Mouse (Mus musculus): ENCODE measurements around the gene T2. TPM values are rescaled to one million over a fixed set of nuclear protein-coding genes. Genes with fewer than 3 reads are reported as not detected.

The T2 gene
- polyA plus RNA-seq, 1 experiment from 2014 or later, result 0.46 TPM

GRCm38 (mm10) chr17:8351088-8351487, 4.7 kb upstream of the T2 start:
- Histone ChIP-seq H3K9ac (ENCODE audit: low read depth, low read length) (no peak overlapping the region), H3K4me3 (ENCODE audit: low read depth, low read length) (no peak overlapping the region), H3K4me2 (ENCODE audit: low read depth, low read length) (no peak overlapping the region), H3K27me3 (replicated peaks; ENCODE audit: control insufficient read depth, insufficient read depth, low read length) (no peaks in the 10 kb centered on the region), H3K36me3 (ENCODE audit: control insufficient read depth, insufficient read depth, low read length) (no peaks in the 10 kb centered on the region), H3K9me3 (ENCODE audit: control insufficient read depth, low read length) (no peaks in the 10 kb centered on the region), H3K4me1 (ENCODE audit: control insufficient read depth, insufficient read depth, low read length) (no peaks in the 10 kb centered on the region), H3K27ac (replicated peaks; ENCODE audit: low read depth, low read length) (no peak overlapping the region)
- 73% methylated on average over 7 of the region's 7 CpGs for WGBS
- DNase-seq (ENCODE audit: low spot score) (no peak), ATAC-seq (ENCODE audit: low read depth) (no peak)

- WGBS, result 80% methylated on average over 6 of the region's 6 CpGs
- no peaks in the 10 kb centered on the region for H3K36me3 ChIP-seq (ENCODE audit: control insufficient read depth, insufficient read depth, low read length)
- H3K9ac ChIP-seq (ENCODE audit: low read depth, low read length), result no peak overlapping the region
- no peak for ATAC-seq (ENCODE audit: low read depth)
- no peak overlapping the region for H3K4me2 ChIP-seq (ENCODE audit: low read depth, low read length)
- H3K27me3 ChIP-seq (replicated peaks; ENCODE audit: control insufficient read depth, insufficient read depth, low read length), result no peaks in the 10 kb centered on the region
- peaks cover 12% of the 10 kb centered on the region for H3K4me1 ChIP-seq (ENCODE audit: control insufficient read depth, insufficient read depth, low read length)
- no peak overlapping the region for H3K27ac ChIP-seq (replicated peaks; ENCODE audit: low read depth, low read length)
- H3K4me3 ChIP-seq (ENCODE audit: low read depth, low read length), result no peak overlapping the region
- DNase-seq (ENCODE audit: low spot score), result no peak
- no peaks in the 10 kb centered on the region for H3K9me3 ChIP-seq (ENCODE audit: control insufficient read depth, low read length)
Measured at GRCm38 (mm10) chr17:8357498-8357897, 1.7 kb downstream of the T2 start.

- no peaks in the 10 kb centered on the region for H3K27me3 ChIP-seq (replicated peaks; ENCODE audit: control insufficient read depth, insufficient read depth, low read length)
- H3K27ac ChIP-seq (replicated peaks; ENCODE audit: low read depth, low read length), result no peak overlapping the region
- peaks cover 13% of the 10 kb centered on the region for H3K4me1 ChIP-seq (ENCODE audit: control insufficient read depth, insufficient read depth, low read length)
- no peaks in the 10 kb centered on the region for H3K36me3 ChIP-seq (ENCODE audit: control insufficient read depth, insufficient read depth, low read length)
- no peak overlapping the region for H3K4me2 ChIP-seq (ENCODE audit: low read depth, low read length)
- no peak overlapping the region for H3K4me3 ChIP-seq (ENCODE audit: low read depth, low read length)
- WGBS, result 91% methylated on average over 5 of the region's 5 CpGs
- H3K9me3 ChIP-seq (ENCODE audit: control insufficient read depth, low read length), result no peaks in the 10 kb centered on the region
- DNase-seq (ENCODE audit: low spot score) (no peak), ATAC-seq (ENCODE audit: low read depth) (no peak)
- no peak overlapping the region for H3K9ac ChIP-seq (ENCODE audit: low read depth, low read length)
Measured at GRCm38 (mm10) chr17:8360876-8361275, 5.1 kb downstream of the T2 start.

DNA sequence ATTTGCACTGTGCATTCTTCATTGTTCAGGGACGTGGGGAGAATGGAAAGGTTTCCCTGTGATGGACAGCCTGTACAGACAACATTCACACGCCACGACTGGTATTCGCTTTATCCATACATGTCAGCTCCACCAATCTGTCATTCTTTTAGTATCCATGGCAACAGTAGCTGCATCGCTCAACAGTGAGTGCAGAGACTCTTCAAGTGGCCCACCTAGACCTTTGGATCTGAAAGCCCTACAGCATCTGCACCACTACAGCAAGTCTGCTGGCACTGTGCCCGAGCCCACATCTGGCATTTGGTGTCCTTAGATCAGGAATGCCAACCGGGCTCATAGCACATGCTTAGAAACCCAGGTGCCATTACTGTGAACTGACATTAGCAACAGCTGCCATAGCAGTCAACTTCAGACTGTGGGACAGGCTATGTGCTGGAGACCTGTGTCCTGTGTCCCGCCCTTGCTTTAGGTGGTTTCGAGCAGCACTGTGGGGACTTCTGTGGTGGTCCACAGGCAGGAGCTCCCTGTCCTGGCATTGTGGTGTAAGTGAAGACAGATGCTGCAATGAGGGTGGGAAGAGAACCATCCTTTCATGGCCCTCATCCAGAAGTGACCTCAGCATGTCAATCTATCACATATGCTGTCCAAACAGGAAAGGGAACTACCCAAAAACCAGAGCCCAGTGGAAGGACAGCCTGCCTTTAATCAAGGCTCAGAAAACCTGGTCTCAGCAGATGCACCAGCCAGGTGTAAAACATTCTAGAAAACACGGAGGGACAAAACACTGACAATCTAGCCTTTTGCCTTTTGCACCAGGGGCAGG, 5.7 kb downstream of the T2 start:
- DNase-seq (ENCODE audit: low spot score), result peak; percentile 53
- no peak overlapping the region for H3K4me3 ChIP-seq (ENCODE audit: low read depth, low read length)
- 61% methylated on average over 10 of the region's 10 CpGs for WGBS
- H3K36me3 ChIP-seq (ENCODE audit: control insufficient read depth, insufficient read depth, low read length), result no peaks in the 10 kb centered on the region
- H3K27me3 ChIP-seq (replicated peaks; ENCODE audit: control insufficient read depth, insufficient read depth, low read length), result no peaks in the 10 kb centered on the region
- no peak overlapping the region for H3K27ac ChIP-seq (replicated peaks; ENCODE audit: low read depth, low read length)
- H3K9ac ChIP-seq (ENCODE audit: low read depth, low read length), result no peak overlapping the region
- ATAC-seq (ENCODE audit: low read depth), result 0 out of 2 replicates have a peak, but pooled peaks have one; percentile 6
- no peaks in the 10 kb centered on the region for H3K9me3 ChIP-seq (ENCODE audit: control insufficient read depth, low read length)
- H3K4me1 ChIP-seq (ENCODE audit: control insufficient read depth, insufficient read depth, low read length), result peaks cover 13% of the 10 kb centered on the region
- no peak overlapping the region for H3K4me2 ChIP-seq (ENCODE audit: low read depth, low read length)

- WGBS, result 14% methylated on average over 19 of the region's 20 CpGs
- ATAC-seq (ENCODE audit: low read depth), result peak; percentile 45; the same call in 1 of the 2 replicates
- peak overlapping the region; percentile 39 for H3K4me2 ChIP-seq (ENCODE audit: low read depth, low read length)
Measured at GRCm38 (mm10) chr17:8367514-8368480, 12.0 kb downstream of the T2 start.

DNA sequence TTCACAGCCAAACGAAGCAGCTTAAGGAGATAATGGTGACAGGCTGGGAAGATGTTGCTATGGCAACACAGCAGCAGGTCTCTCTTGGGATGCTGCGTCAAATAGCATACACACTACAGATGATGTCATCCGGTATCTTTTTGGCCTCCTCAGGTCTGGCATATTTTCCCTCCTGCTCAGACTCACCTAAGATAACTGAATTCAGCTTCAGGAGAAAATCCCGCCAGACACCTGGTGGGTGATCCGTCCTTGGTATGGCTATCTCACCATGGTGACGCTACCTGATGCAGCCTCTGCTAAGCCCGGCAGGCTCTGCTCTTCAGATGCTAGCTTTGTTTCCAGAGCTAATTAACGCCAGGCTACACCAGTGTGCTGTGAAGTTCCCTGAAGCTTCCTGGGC, 12.8 kb downstream of the T2 start:
- no peaks in the 10 kb centered on the region for H3K9me3 ChIP-seq (ENCODE audit: control insufficient read depth, low read length)
- ATAC-seq (ENCODE audit: low read depth), result peak; percentile 38; the same call in 1 of the 2 replicates
- no peaks in the 10 kb centered on the region for H3K36me3 ChIP-seq (ENCODE audit: control insufficient read depth, insufficient read depth, low read length)
- DNase-seq (ENCODE audit: low spot score), result peak; percentile 76
- no peak overlapping the region; the same call in 1 of the 2 replicates for H3K27ac ChIP-seq (replicated peaks; ENCODE audit: low read depth, low read length)
- no peak overlapping the region for H3K9ac ChIP-seq (ENCODE audit: low read depth, low read length)
- H3K4me2 ChIP-seq (ENCODE audit: low read depth, low read length), result peak overlapping the region; percentile 39; the same call in 1 of the 2 replicates
- H3K27me3 ChIP-seq (replicated peaks; ENCODE audit: control insufficient read depth, insufficient read depth, low read length), result no peaks in the 10 kb centered on the region
- 22% methylated on average over 8 of the region's 8 CpGs for WGBS
- peaks cover 30% of the 10 kb centered on the region for H3K4me1 ChIP-seq (ENCODE audit: control insufficient read depth, insufficient read depth, low read length)
- no peak overlapping the region for H3K4me3 ChIP-seq (ENCODE audit: low read depth, low read length)

More at GRCm38 (mm10) chr17:8367514-8368480, 12.0 kb downstream of the T2 start:
- H3K36me3 ChIP-seq (ENCODE audit: control insufficient read depth, insufficient read depth, low read length), result no peaks in the 10 kb centered on the region
- H3K4me3 ChIP-seq (ENCODE audit: low read depth, low read length), result no peak overlapping the region
- no peaks in the 10 kb centered on the region for H3K9me3 ChIP-seq (ENCODE audit: control insufficient read depth, low read length)
- peak overlapping the region; percentile 73 for H3K27ac ChIP-seq (replicated peaks; ENCODE audit: low read depth, low read length)
- DNase-seq (ENCODE audit: low spot score), result peak; percentile 69
- peak overlapping the region; percentile 40; the same call in 1 of the 2 replicates for H3K9ac ChIP-seq (ENCODE audit: low read depth, low read length)
- no peaks in the 10 kb centered on the region for H3K27me3 ChIP-seq (replicated peaks; ENCODE audit: control insufficient read depth, insufficient read depth, low read length)
- peaks cover 30% of the 10 kb centered on the region for H3K4me1 ChIP-seq (ENCODE audit: control insufficient read depth, insufficient read depth, low read length)

GRCm38 (mm10) chr17:8369171-8369570, 13.4 kb downstream of the T2 start:
- peaks cover 30% of the 10 kb centered on the region for H3K4me1 ChIP-seq (ENCODE audit: control insufficient read depth, insufficient read depth, low read length)
- no peak for ATAC-seq (ENCODE audit: low read depth)

GRCm38 (mm10) chr17:8370634-8371229, 14.9 kb downstream of the T2 start:
- Histone ChIP-seq H3K4me2 (ENCODE audit: low read depth, low read length) (no peak overlapping the region), H3K9ac (ENCODE audit: low read depth, low read length) (no peak overlapping the region), H3K4me3 (ENCODE audit: low read depth, low read length) (no peak overlapping the region), H3K4me1 (ENCODE audit: control insufficient read depth, insufficient read depth, low read length) (peaks cover 30% of the 10 kb centered on the region), H3K27ac (replicated peaks; ENCODE audit: low read depth, low read length) (no peak overlapping the region), H3K36me3 (ENCODE audit: control insufficient read depth, insufficient read depth, low read length) (no peaks in the 10 kb centered on the region), H3K27me3 (replicated peaks; ENCODE audit: control insufficient read depth, insufficient read depth, low read length) (no peaks in the 10 kb centered on the region), H3K9me3 (ENCODE audit: control insufficient read depth, low read length) (no peaks in the 10 kb centered on the region)
- ATAC-seq (ENCODE audit: low read depth), result no peak
- no peak for DNase-seq (ENCODE audit: low spot score)
- WGBS, result 28% methylated on average over 13 of the region's 13 CpGs

More at GRCm38 (mm10) chr17:8369171-8369570, 13.4 kb downstream of the T2 start:
- WGBS, result 73% methylated on average over 2 of the region's 2 CpGs
- no peak overlapping the region for H3K27ac ChIP-seq (replicated peaks; ENCODE audit: low read depth, low read length)
- H3K9me3 ChIP-seq (ENCODE audit: control insufficient read depth, low read length), result no peaks in the 10 kb centered on the region
- H3K9ac ChIP-seq (ENCODE audit: low read depth, low read length), result no peak overlapping the region
- no peaks in the 10 kb centered on the region for H3K27me3 ChIP-seq (replicated peaks; ENCODE audit: control insufficient read depth, insufficient read depth, low read length)
- no peaks in the 10 kb centered on the region for H3K36me3 ChIP-seq (ENCODE audit: control insufficient read depth, insufficient read depth, low read length)
- H3K4me3 ChIP-seq (ENCODE audit: low read depth, low read length), result no peak overlapping the region
- no peak overlapping the region for H3K4me2 ChIP-seq (ENCODE audit: low read depth, low read length)
- DNase-seq (ENCODE audit: low spot score), result no peak

All from embryonic facial prominence, embryonic 14.5 days (tissue).